8 mouse cellular contexts compared by ENCODE assay signal in genomic region chr5:120648569-120649373, GRCm38 (mm10). TPM values are rescaled to one million over a fixed set of nuclear protein-coding genes. Genes with fewer than 3 reads are reported as not detected.
A peak's percentile ranks its signal among the peaks of the same experiment; 100 is the strongest.
DNase-seq lines count a peak whose midpoint lies in the region; ATAC-seq lines count a peak whose summit lies in the region.

TSS of gene Rasal1 (plus strand) at chr5:120648812.

- WGBS in forebrain, embryonic 14.5 days: 2% methylated on average over 39 of the region's 53 CpGs

- no peak within 1 kb of the TSS for H3K9ac ChIP-seq in forebrain, embryonic 14.5 days (ENCODE audit: low read length)

- H3K9me3 ChIP-seq in forebrain, embryonic 14.5 days (replicated peaks; ENCODE audit: control insufficient read depth, low read length): no peaks in the 10 kb centered on the region

- no peak within 1 kb of the TSS for H3K27ac ChIP-seq in forebrain, embryonic 14.5 days (ENCODE audit: low read depth, low read length)

- H3K4me1 ChIP-seq in forebrain, embryonic 14.5 days (ENCODE audit: control insufficient read depth, insufficient read depth, low read length): peaks cover 13% of the 10 kb centered on the region; the same call in 1 of the 2 replicates

- intact Hi-C loops in left cerebral cortex, postnatal 10 days (cut with DNase I): loop anchor here (2.0 kb wide), 1 partner anchor 28 kb away; no protein-coding TSS in a partner anchor

- peak within 1 kb of the TSS; percentile 42 for H3K4me2 ChIP-seq in forebrain, embryonic 14.5 days (ENCODE audit: low read length)

- peak within 1 kb of the TSS; percentile 18 for H3K4me3 ChIP-seq in forebrain, embryonic 14.5 days (ENCODE audit: low read depth, low read length)

- no peaks in the 10 kb centered on the region for H3K36me3 ChIP-seq in forebrain, embryonic 14.5 days (ENCODE audit: control insufficient read depth, insufficient read depth, low read length)

- ATAC-seq in cerebellum, adult (ENCODE audit: insufficient number of reproducible peaks, low FRiP score, low TSS enrichment): 0 out of 2 replicates have a peak, but pooled peaks have one; percentile 11
- peak; percentile 50 for ATAC-seq in forebrain, embryonic 14.5 days
- ATAC-seq in megakaryocyte, adult 5-6 weeks (ENCODE audit: poor library complexity, severe bottlenecking): peak; percentile 69

- peaks cover 19% of the 10 kb centered on the region for H3K27me3 ChIP-seq in forebrain, embryonic 14.5 days (replicated peaks; ENCODE audit: control insufficient read depth, insufficient read depth, low read length)

- peak; percentile 94 for DNase-seq in T-cell, adult 2 months (ENCODE audit: low spot score)
- DNase-seq in forebrain, embryonic 14.5 days (ENCODE audit: low spot score): peak; percentile 48
- peak; percentile 95 for DNase-seq in induced T-regulatory cell, adult 2 months (ENCODE audit: low read depth)
- DNase-seq in left cerebral cortex, postnatal 10 days (ENCODE audit: extremely low spot score in 1 of 2, low spot score in 2 of 2): peak; percentile 80 to 87
- peak; percentile 92 to 93 for DNase-seq in right cerebral cortex, postnatal 10 days (ENCODE audit: low spot score in 2 of 2)
- DNase-seq in urinary bladder, postnatal 10 days (ENCODE audit: low spot score): no peak

RNA-seq across cellular contexts. Expression of gene Rasal1, which starts in this region (rescaled TPM):
- polyA plus RNA-seq in forebrain, embryonic 14.5 days (2014; fragmentation: Nextera tagmentation; extraction: Ambion mirVana): 1.5 and 3.2 TPM in 2 replicates
- 100 to 1,000 TPM; 107 to 122 TPM for total RNA-seq in left cerebral cortex, postnatal 10 days (2021)
- 0.05 TPM in 1 of 2 replicates, not detected in the other for total RNA-seq in megakaryocyte, adult 5-6 weeks (2015)
- not detected in 2 replicates for total RNA-seq in megakaryocyte, adult 5-6 weeks (2017)

Comparison
In these comparisons a context has a peak if more than half of its experiments do, and no peak if none do; other contexts are left out.
1. RNA of gene Rasal1 (total RNA-seq): 107 to 122 TPM in left cerebral cortex, postnatal 10 days; 0.05 TPM in megakaryocyte, adult 5-6 weeks; every median in the first group is over 100 times any median in the second.
2. Peak in ATAC-seq in megakaryocyte, adult 5-6 weeks; RNA of the gene not detected or under 1 TPM.
3. ATAC-seq: peak in every context shown above with its lines; median percentile 69 in megakaryocyte, adult 5-6 weeks; 50 in forebrain, embryonic 14.5 days; 11 in cerebellum, adult.